Mouse (Mus musculus) leukemia stem cell, adult 10-12 weeks (primary cell): Measurements from ENCODE around the gene Prss41. TPM values are rescaled to one million over a fixed set of nuclear protein-coding genes. Genes with fewer than 3 reads are reported as not detected.

Source experiments
- polyA plus RNA-seq: library from polyadenylated mRNA; stranded (reverse); fragments of >175 nt; gene quantifications from 2 replicates; pipeline ENCODE4 v1.2.3, GENCODE M21; 2012; ENCODE audit warnings: low replicate concordance

Gene Prss41
- 1.9 and 2.1 TPM in 2 replicates for polyA plus RNA-seq

GRCm38 (mm10) chr17:23843812-23844273 lies at the start of gene Prss41, which contains the start of gene Prss32:
Gene Prss41 (minus strand): TSS chr17:23844172.
Gene Prss32 (plus strand): TSS chr17:23843855.

DNA sequence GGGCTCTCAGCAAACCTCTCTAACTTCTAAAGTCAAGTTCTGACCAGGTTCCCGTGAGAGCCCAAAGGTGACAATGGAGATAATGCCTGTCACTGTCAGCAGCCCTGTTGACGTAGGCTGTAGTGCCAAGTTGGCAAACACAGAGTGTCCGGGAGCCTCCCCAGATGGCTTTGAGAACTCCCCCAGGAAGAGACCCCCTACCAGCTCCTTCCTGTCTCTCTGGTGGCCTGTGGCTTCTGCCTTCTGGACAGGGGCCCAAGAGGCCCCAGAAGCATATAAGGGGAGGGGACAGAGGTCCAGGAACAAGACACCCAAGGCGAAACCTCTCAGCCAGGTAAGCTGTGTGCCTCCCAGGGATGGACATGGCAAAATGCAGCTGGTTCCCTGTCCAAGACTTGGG lies 36.6 kb upstream of the Prss41 start, which contains the start of the genes Dcpp1 and Dcpp2:
Gene Dcpp1, plus strand, starts transcription at position 301 of the 400 bp plus-strand sequence.
Gene Dcpp2, plus strand, starts transcription at position 305 of the 400 bp plus-strand sequence.

DNA sequence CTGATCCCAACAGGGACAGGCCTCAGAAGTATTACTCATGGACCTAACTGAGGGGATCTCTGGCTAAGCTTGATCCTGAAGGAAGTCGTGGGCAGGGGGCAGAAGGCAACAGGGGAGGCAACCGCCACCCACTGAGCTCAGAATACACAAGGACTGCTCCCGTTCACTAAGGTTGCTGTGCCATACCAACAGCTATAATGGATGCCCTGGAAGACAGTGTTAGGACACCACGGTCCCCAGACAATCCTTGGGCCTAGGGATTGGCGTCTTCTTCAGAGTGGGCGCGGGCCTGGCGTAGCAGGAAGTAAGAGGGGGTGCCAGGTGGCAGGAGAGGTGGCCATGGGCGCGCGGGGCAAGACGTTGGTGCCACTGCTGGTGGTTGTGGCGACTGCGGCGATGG lies 23.8 kb upstream of the Prss41 start, which contains the start of gene Prss21:
Gene Prss21, plus strand, starts transcription at position 301 of the 400 bp plus-strand sequence.

DNA sequence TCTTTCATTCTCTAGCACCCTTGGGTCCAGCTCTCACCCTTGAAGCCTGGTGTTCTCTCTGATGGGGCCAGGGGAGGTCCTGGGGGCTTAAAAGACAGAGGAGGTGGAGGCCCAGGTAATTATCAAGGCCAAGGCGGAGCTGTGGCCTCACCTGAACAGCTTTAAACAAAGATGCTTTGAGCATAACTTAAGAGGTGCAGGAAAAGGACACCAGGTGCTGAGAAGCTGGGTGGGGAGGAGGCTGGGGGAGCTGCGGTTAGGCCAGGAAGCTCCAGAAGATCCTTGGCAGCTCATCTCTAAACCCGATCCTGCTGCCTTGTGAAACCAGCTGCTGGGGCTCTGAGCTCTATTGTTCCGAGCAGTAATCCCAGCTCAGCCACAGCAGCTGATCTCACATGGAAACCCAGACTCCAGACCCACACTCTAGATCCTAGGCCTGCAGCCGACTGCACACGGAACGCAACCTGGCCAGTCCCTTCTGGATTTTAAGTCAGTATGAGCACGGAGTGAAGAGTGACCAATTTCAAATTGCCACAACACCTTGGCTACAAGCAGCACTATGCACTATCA lies 7.9 kb downstream of the Prss41 start, which contains the start of gene Prss33:
Gene Prss33, minus strand, starts transcription at position 51 of the 570 bp plus-strand sequence.

DNA sequence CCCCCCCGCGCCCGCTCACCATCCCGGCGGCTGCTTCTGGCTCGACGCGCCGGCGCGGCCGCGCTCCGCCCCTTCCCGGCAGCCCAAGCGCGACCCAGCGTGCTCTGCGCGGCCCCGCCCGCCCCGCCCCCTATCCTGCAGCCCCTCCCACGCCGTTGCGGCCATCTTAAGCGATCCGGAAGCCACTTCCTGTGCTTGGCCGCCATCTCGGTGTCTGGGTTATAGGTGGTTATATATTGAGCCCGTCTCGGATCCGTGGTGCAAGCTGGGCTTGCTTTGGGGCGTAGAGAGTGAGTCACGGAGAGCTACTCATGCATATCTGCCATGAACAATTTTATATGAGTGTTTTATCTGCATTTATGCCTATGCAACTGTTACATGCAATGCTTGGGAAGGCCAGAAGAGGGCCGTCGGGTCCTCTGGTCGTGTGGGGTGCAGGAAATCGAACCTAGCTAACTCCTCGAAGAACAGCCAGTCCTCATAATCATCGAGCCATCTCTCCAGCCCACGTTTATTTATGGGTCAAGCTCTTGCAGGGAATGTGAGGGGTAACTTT lies 14.8 kb downstream of the Prss41 start, which contains the start of gene Elob:
Gene Elob, minus strand, starts transcription at position 73 of the 556 bp plus-strand sequence.

DNA sequence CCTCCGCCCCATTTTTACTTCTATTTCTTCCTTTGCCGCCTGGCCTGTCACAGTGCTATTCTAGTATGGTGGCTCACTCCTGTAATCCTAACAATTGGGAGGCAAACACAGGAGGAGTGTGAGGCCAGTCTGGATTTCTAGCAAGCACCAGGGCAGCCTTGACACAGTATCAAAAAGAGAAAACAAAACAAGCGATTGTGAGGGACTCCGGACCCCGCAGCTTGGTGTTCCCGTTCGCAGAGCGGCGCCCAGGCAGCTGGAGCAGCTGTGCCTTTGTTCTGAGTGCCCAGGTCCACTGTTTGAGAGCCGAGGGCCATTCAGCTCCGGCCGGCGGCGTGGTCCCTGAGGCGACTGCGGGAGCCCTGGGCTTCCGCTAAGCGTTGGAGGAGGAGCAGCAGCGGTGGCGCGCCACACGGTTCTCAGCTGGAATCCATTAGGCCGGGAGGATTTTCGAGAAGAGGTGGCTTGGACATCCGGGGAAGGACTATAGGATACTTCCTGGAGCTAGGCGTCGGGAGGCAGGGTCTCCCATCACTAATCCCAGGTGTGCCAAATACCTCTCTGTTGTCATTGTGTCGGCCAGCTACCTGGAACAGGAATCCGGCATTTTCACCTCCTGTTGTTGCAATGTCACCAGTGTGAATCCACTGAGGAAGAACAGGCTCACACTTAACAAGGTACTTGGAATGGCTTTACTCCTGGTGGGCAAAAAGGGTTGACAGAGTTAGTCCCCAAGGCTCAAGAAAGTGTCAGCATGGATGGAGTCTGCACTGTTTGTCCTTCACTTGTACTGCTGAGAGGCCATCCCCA lies 53.5 kb downstream of the Prss41 start, which contains the start of gene Srrm2:
Gene Srrm2, plus strand, starts transcription at position 264 of the 810 bp plus-strand sequence.

Other genes starting within 250 kb of the Prss41 start
- gene Zfp13, start 244.7 kb downstream of the Prss41 start, polyA plus RNA-seq, result 0.40 and 0.80 TPM in 2 replicates
- not detected in 2 replicates for gene Zscan10, start 243.3 kb downstream of the Prss41 start, polyA plus RNA-seq
- 2.3 and 2.6 TPM in 2 replicates for gene Mmp25, start 198.9 kb downstream of the Prss41 start, polyA plus RNA-seq
- gene Bicdl2, start 183.7 kb downstream of the Prss41 start, polyA plus RNA-seq, result 0.36 TPM in 1 of 2 replicates, not detected in the other
- 127 and 166 TPM in 2 replicates for gene Hcfc1r1, start 170.6 kb downstream of the Prss41 start, polyA plus RNA-seq
- 71.1 and 149 TPM in 2 replicates for gene Thoc6, start 170.3 kb downstream of the Prss41 start, polyA plus RNA-seq
- gene Tnfrsf12a, start 166.7 kb downstream of the Prss41 start, polyA plus RNA-seq, result 12.6 and 14.4 TPM in 2 replicates
- not detected in 2 replicates for gene Cldn6, start 164.9 kb downstream of the Prss41 start, polyA plus RNA-seq
- not detected in 2 replicates for gene Cldn9, start 160.1 kb downstream of the Prss41 start, polyA plus RNA-seq
- not detected in 2 replicates for gene 1520401A03Rik, start 121.4 kb downstream of the Prss41 start, polyA plus RNA-seq
- 246 and 386 TPM in 2 replicates for gene Pkmyt1, start 117.8 kb downstream of the Prss41 start, polyA plus RNA-seq
- gene Paqr4, start 103.3 kb downstream of the Prss41 start, polyA plus RNA-seq, result 2.9 and 33.2 TPM in 2 replicates
- gene Kremen2, start 98.3 kb downstream of the Prss41 start, polyA plus RNA-seq, result 0.21 and 0.26 TPM in 2 replicates
- 22.5 and 23.8 TPM in 2 replicates for gene Flywch1, start 72.6 kb downstream of the Prss41 start, polyA plus RNA-seq
- 1.0 and 4.2 TPM in 2 replicates for gene Flywch2, start 58.1 kb downstream of the Prss41 start, polyA plus RNA-seq
- 176 and 518 TPM in 2 replicates for gene Srrm2, start 53.6 kb downstream of the Prss41 start, polyA plus RNA-seq
- 44.9 and 471 TPM in 2 replicates for gene Elob, start 15.0 kb downstream of the Prss41 start, polyA plus RNA-seq
- gene Prss33, start 8.1 kb downstream of the Prss41 start, polyA plus RNA-seq, result 0.80 TPM in 1 of 2 replicates, not detected in the other
- gene Prss32, start 317 bp downstream of the Prss41 start, polyA plus RNA-seq, result not detected in 2 replicates
- gene Prss21, start 23.9 kb upstream of the Prss41 start, polyA plus RNA-seq, result 0.11 TPM in 1 of 2 replicates, not detected in the other
- gene Dcpp1, start 36.7 kb upstream of the Prss41 start, polyA plus RNA-seq, result not detected in 2 replicates
- not detected in 2 replicates for gene Dcpp2, start 36.7 kb upstream of the Prss41 start, polyA plus RNA-seq
- gene Dcpp3, start 73.3 kb upstream of the Prss41 start, polyA plus RNA-seq, result not detected in 2 replicates
- gene Sbp, start 97.5 kb upstream of the Prss41 start, polyA plus RNA-seq, result not detected in 2 replicates
- not detected in 2 replicates for gene Sbpl, start 111.1 kb upstream of the Prss41 start, polyA plus RNA-seq
- 0.43 TPM in 1 of 2 replicates, not detected in the other for gene Prss30, start 136.4 kb upstream of the Prss41 start, polyA plus RNA-seq
- not detected in 2 replicates for gene Prss22, start 153.9 kb upstream of the Prss41 start, polyA plus RNA-seq
- not detected in 2 replicates for gene Prss27, start 194.0 kb upstream of the Prss41 start, polyA plus RNA-seq
- gene Kctd5, start 229.3 kb upstream of the Prss41 start, polyA plus RNA-seq, result 33.7 and 45.0 TPM in 2 replicates